Mouse (Mus musculus) hindbrain, embryonic 12.5 days (tissue): Measurements from ENCODE around the gene Lyz1. TPM values are rescaled to one million over a fixed set of nuclear protein-coding genes. Genes with fewer than 3 reads are reported as not detected.
"Not testable (repeated sequence)": the region's sequence is repeated elsewhere in the genome, so short reads cannot be mapped to it uniquely, and the experiment has no call there.

ENCODE experiments used
- ATAC-seq: fragments of 200-750 bp; cut with Nextera tagmentation; 2 replicates; pipeline ENCODE4 v1.8.0; 2017; ENCODE audit warnings: moderate TSS enrichment; ENCODE audit not compliant: low FRiP score
- H3K27ac ChIP-seq: fragments of 300-500 bp; sonication (generic); 2 replicates; pipeline ENCODE4 v1.5.1; 2016; ENCODE audit warnings: mild to moderate bottlenecking
- H3K27me3 ChIP-seq: fragments of 300-500 bp; sonication (generic); 2 replicates; pipeline ENCODE4 v1.6.1; 2016; ENCODE audit warnings: mild to moderate bottlenecking
- H3K36me3 ChIP-seq: fragments of 300-500 bp; sonication (generic); 2 replicates; pipeline ENCODE4 v1.6.1; 2016; ENCODE audit warnings: mild to moderate bottlenecking
- H3K4me1 ChIP-seq: fragments of 300-500 bp; sonication (generic); 2 replicates; pipeline ENCODE4 v1.6.1; 2016
- H3K4me2 ChIP-seq: fragments of 300-500 bp; sonication (generic); replicated peaks from 2 replicates; pipeline ENCODE4 v1.6.1; 2016; ENCODE audit warnings: mild to moderate bottlenecking
- H3K4me3 ChIP-seq: fragments of 300-500 bp; sonication (generic); 2 replicates; pipeline ENCODE4 v1.5.1; 2016; ENCODE audit warnings: mild to moderate bottlenecking
- H3K9ac ChIP-seq: fragments of 300-500 bp; sonication (generic); 2 replicates; pipeline ENCODE4 v1.6.1; 2016; ENCODE audit warnings: mild to moderate bottlenecking, moderate library complexity
- H3K9me3 ChIP-seq: fragments of 300-500 bp; sonication (generic); replicated peaks from 2 replicates; pipeline ENCODE4 v1.6.1; 2016; ENCODE audit warnings: mild to moderate bottlenecking
- WGBS: fragments of 180-500 bp; shearing (Covaris S2); methylation state at CpG from one replicate; pipeline ENCODE4 v1.1.7; 2016; 5-methylcytosine and 5-hydroxymethylcytosine counted together
- polyA plus RNA-seq: library from polyadenylated mRNA; unstranded; fragments of >200 nt; fragmentation: Nextera tagmentation; extraction: Ambion mirVana; gene quantifications from 2 replicates; pipeline ENCODE4 v1.2.1, GENCODE M21; 2016

Lyz1 gene
- polyA plus RNA-seq, 1 experiment from 2014 or later, result not detected

GRCm38 (mm10) chr10:117285584-117285983 lies 7.1 kb downstream of the Lyz1 start:
- not testable (repeated sequence) for H3K27ac ChIP-seq, ATAC-seq, H3K9me3 ChIP-seq, H3K36me3 ChIP-seq, H3K4me2 ChIP-seq, H3K4me1 ChIP-seq, H3K4me3 ChIP-seq, H3K9ac ChIP-seq, H3K27me3 ChIP-seq
- 80% methylated on average over 3 of the region's 7 CpGs for WGBS

DNA sequence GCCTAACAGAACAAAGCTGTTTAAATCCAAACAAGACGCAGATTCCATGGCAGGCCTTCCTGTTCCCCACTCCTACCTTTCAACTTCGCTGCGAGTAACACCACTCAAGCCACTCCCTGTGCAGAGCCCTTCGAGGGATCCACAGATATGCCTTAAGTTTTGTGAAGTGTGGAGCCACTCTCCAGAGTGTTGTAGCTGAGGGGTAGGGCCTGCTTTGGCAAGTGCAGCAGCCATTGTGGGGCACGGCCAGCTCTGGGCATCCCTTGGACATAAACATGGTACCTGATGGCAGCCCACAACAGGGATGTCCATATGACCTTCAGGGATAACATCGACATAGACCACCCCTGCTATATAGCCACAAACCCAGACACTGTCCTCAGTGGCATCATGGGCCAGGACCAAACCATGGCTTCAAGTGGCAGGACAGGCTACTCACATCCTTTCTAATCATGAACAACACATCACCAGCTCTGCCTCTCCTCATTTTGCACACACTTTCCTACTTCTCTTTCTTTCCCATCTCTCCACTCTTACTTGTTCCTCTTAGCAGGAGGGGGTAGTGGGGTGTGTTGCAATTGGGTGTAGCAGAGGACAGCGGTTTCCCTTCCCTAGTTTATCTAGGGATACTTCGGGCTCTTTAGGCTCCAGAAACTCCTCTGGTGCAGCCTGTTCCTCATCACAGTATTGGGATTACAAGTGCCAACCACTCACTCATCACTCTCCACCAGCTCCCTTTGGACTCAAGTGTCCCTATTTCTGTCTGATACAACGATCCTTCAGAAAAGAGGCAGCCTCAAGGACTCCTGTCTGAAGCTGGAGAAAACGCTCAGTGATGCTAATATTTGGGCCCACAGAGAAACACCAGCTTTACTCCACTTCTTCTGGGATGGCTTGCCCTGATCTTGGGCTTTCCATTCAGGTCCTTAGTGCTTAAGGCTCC lies 7.8 kb downstream of the Lyz1 start:
- H3K27me3 ChIP-seq, result no peaks in the 10 kb centered on the region
- H3K36me3 ChIP-seq, result no peaks in the 10 kb centered on the region
- H3K9me3 ChIP-seq, result no peaks in the 10 kb centered on the region
- no peak overlapping the region for H3K4me2 ChIP-seq
- no peak overlapping the region for H3K4me3 ChIP-seq
- no peak overlapping the region for H3K9ac ChIP-seq
- no peak overlapping the region for H3K27ac ChIP-seq
- ATAC-seq, result no peak
- H3K4me1 ChIP-seq, result no peaks in the 10 kb centered on the region
- 89% methylated on average over 10 of the region's 10 CpGs for WGBS

GRCm38 (mm10) chr10:117283871-117284577 lies 8.6 kb downstream of the Lyz1 start:
- Histone ChIP-seq H3K4me3 (no peak overlapping the region), H3K27ac (no peak overlapping the region), H3K36me3 (no peaks in the 10 kb centered on the region), H3K9me3 (no peaks in the 10 kb centered on the region), H3K4me1 (no peaks in the 10 kb centered on the region), H3K9ac (no peak overlapping the region), H3K4me2 (no peak overlapping the region), H3K27me3 (no peaks in the 10 kb centered on the region)
- no peak for ATAC-seq
- 83% methylated on average over 7 of the region's 7 CpGs for WGBS

DNA sequence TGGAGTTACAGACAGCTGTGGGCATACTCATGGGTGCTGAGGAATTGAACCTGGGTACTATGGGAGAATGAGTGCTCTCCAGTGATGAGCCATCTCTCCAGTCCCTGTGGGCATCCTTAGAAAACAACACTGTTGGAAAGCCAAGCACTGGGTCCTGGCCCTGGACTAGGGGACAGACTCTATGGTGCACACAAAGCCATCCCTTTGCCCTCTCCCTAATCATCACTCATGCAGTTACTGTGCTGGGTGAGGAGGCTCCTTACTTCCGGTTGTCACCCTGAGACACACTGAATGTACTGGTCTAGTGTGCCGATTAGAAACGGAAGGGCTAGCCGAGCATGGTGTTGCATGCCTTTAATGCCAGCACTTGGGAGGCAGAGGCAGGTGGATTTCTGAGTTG lies 9.5 kb downstream of the Lyz1 start:
- H3K4me3 ChIP-seq, H3K27me3 ChIP-seq, H3K4me1 ChIP-seq, ATAC-seq, H3K36me3 ChIP-seq, H3K27ac ChIP-seq, H3K9me3 ChIP-seq, H3K9ac ChIP-seq, H3K4me2 ChIP-seq: not testable (repeated sequence)
- 89% methylated on average over 4 of the region's 4 CpGs for WGBS

DNA sequence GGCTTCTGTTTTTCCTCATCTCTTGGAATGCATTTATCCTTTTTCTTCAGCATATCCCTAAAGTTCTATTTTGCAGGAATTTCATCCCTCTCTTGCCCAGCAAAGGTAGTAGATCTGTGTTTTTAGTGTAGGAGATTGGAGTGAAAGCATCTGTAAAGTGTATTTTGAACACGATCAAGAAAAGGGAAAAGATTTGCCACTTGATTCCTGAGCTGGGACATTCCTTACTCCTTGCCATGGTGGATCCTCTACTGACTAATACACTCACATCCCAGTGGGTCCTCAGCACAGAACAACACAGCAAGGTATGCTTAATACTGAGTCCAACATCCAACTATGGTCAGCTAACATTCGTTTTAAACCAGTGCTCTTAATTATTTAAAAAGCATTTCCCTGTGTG lies 10.1 kb downstream of the Lyz1 start:
- no peak for ATAC-seq
- 80% methylated on average over 2 of the region's 2 CpGs for WGBS
- no peaks in the 10 kb centered on the region for H3K9me3 ChIP-seq

DNA sequence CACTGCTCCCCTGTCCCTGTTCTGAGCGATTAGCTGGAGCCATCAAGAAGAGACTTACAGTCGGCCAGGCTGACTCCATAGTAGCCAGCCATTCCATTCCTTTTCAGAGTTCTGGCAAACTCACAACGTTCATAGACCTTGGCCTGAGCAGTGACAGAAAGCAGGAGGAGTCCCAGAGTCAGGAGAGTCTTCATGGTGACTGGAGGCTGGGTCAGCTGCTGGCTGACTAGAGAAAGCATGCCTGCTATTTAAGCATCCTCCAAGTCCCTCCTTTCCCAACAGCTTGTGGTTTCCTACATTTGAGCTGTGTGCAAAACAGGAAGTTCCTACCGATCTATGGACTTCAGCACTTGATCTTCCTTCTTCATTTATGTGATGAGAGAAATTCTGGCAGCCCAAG lies 10.6 kb downstream of the Lyz1 start, which contains the start of gene Lyz2:
Lyz2 (minus strand) TSS at position 273 of the 400 bp plus-strand sequence.
- Histone ChIP-seq H3K4me2 (no peak within 1 kb of the TSS), H3K27me3 (no peaks in the 10 kb centered on the region), H3K9ac (no peak within 1 kb of the TSS), H3K4me1 (no peaks in the 10 kb centered on the region), H3K9me3 (no peaks in the 10 kb centered on the region), H3K36me3 (no peaks in the 10 kb centered on the region), H3K27ac (no peak within 1 kb of the TSS), H3K4me3 (no peak within 1 kb of the TSS)
- 75% methylated on average over 4 of the region's 4 CpGs for WGBS
- no peak for ATAC-seq

More for the DNA sequence above, 10.1 kb downstream of the Lyz1 start:
- no peak overlapping the region for H3K9ac ChIP-seq
- no peaks in the 10 kb centered on the region for H3K27me3 ChIP-seq
- H3K4me1 ChIP-seq, result no peaks in the 10 kb centered on the region
- H3K4me2 ChIP-seq, result no peak overlapping the region
- no peak overlapping the region for H3K27ac ChIP-seq
- no peak overlapping the region for H3K4me3 ChIP-seq
- no peaks in the 10 kb centered on the region for H3K36me3 ChIP-seq

GRCm38 (mm10) chr10:117281381-117281920 lies 11.2 kb downstream of the Lyz1 start:
- Histone ChIP-seq H3K9ac (no peak overlapping the region), H3K27me3 (no peaks in the 10 kb centered on the region), H3K4me3 (no peak overlapping the region), H3K9me3 (no peaks in the 10 kb centered on the region), H3K4me1 (no peaks in the 10 kb centered on the region), H3K4me2 (no peak overlapping the region), H3K27ac (no peak overlapping the region), H3K36me3 (no peaks in the 10 kb centered on the region)
- WGBS, result 92% methylated on average over 7 of the region's 7 CpGs
- no peak for ATAC-seq

DNA sequence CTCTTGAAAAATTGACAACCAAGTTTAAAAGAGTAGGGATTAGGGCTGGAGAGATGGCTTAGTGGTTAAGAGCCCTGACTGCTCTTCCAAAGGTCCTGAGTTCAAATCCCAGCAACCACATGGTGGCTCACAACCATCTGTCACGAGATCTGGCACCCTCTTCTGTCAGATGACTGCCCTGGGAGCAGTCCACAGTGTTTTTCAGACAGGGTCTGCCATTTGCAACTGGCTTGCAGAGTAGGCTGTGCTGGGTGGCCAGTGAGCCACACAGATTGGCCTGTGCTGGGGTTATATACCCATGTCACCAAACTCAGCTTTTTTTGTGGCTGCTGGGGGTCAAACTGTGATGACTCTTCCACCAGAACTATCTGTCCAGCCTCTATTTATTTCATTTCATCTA lies 12.7 kb downstream of the Lyz1 start:
- Histone ChIP-seq H3K4me2 (no peak overlapping the region), H3K27ac (no peak overlapping the region), H3K9me3 (no peaks in the 10 kb centered on the region), H3K9ac (no peak overlapping the region), H3K36me3 (no peaks in the 10 kb centered on the region), H3K27me3 (no peaks in the 10 kb centered on the region), H3K4me1 (no peaks in the 10 kb centered on the region), H3K4me3 (no peak overlapping the region)
- WGBS, result 36% methylated on average over 1 of the region's 1 CpGs
- no peak for ATAC-seq

- not testable (repeated sequence) for H3K9me3 ChIP-seq, H3K27me3 ChIP-seq, H3K9ac ChIP-seq, H3K4me1 ChIP-seq, H3K27ac ChIP-seq, ATAC-seq, H3K4me3 ChIP-seq, H3K36me3 ChIP-seq, H3K4me2 ChIP-seq
- 51% methylated on average over 2 of the region's 2 CpGs for WGBS
Measured at GRCm38 (mm10) chr10:117278510-117278909, 14.2 kb downstream of the Lyz1 start.

- not testable (repeated sequence) for ATAC-seq, H3K9ac ChIP-seq, H3K4me2 ChIP-seq, H3K27ac ChIP-seq, H3K4me1 ChIP-seq, H3K27me3 ChIP-seq, H3K9me3 ChIP-seq, H3K36me3 ChIP-seq, H3K4me3 ChIP-seq
- WGBS, result 85% methylated on average over 9 of the region's 9 CpGs
Measured at GRCm38 (mm10) chr10:117277779-117278178, 14.9 kb downstream of the Lyz1 start.

- no peak overlapping the region for H3K27ac ChIP-seq
- H3K9me3 ChIP-seq, result no peaks in the 10 kb centered on the region
- H3K9ac ChIP-seq, result no peak overlapping the region
- H3K27me3 ChIP-seq, result no peaks in the 10 kb centered on the region
- no peaks in the 10 kb centered on the region for H3K36me3 ChIP-seq
- 80% methylated on average over 10 of the region's 10 CpGs for WGBS
- no peaks in the 10 kb centered on the region for H3K4me1 ChIP-seq
- no peak overlapping the region for H3K4me3 ChIP-seq
- no peak for ATAC-seq
- no peak overlapping the region for H3K4me2 ChIP-seq
Measured at GRCm38 (mm10) chr10:117275681-117276369, 16.8 kb downstream of the Lyz1 start.

- H3K4me3 ChIP-seq, H3K4me2 ChIP-seq, ATAC-seq, H3K4me1 ChIP-seq, H3K27ac ChIP-seq, H3K9ac ChIP-seq, H3K27me3 ChIP-seq, H3K9me3 ChIP-seq, H3K36me3 ChIP-seq: not testable (repeated sequence)
- WGBS, result 96% methylated on average over 3 of the region's 7 CpGs
Measured at GRCm38 (mm10) chr10:117274645-117275044, 18.0 kb downstream of the Lyz1 start.
